Mouse (Mus musculus): Measurements from ENCODE around the gene Efl1.

- TF ChIP-seq CTCF (conservative IDR thresholded peaks at IDR 0.05; ENCODE audit: low read length) (no peak), POU5F1 (IDR thresholded peaks at IDR 0.05; ENCODE audit: borderline replicate concordance, low read length) (no peak), NANOG (IDR thresholded peaks at IDR 0.05; ENCODE audit: borderline replicate concordance, low read length) (no peak)
Observed at GRCm38 (mm10) chr7:82809126-82809525, 160.7 kb downstream of the Efl1 start.
